Mouse (Mus musculus): ENCODE data around the gene Gm28047.

GRCm38 (mm10) chr15:102670767-102671575, 46.1 kb upstream of the Gm28047 start:
- TF ChIP-seq CTCF (IDR thresholded peaks at IDR 0.05; ENCODE audit: low read depth) (peak; percentile 99), EP300 (IDR thresholded peaks at IDR 0.05; ENCODE audit: low read depth) (peak; percentile 62)
